Mouse (Mus musculus) midbrain, embryonic 14.5 days (tissue): ENCODE measurements at regions not wholly inside any gene's neighbourhood (a gene's known extent, or its start where the extent isn't known, plus 50 kb on each side); places are given as distances from the start of the nearest gene placed in this dataset.
A peak's percentile ranks its signal among the peaks of the same experiment; 100 is the strongest.

Experiments
- ATAC-seq: fragments of 200-750 bp; cut with Nextera tagmentation; 2 replicates; pipeline ENCODE4 v1.8.0; 2017; ENCODE audit warnings: moderate number of reproducible peaks, moderate library complexity; ENCODE audit not compliant: low FRiP score, low TSS enrichment
- DNase-seq: peaks from one replicate; pipeline ENCODE4 v3.0.0-alpha.2; 2015
- H3K27ac ChIP-seq: fragments of 300-500 bp; sonication (generic); replicated peaks from 2 replicates; pipeline ENCODE4 v1.5.1; 2014; ENCODE audit warnings: mild to moderate bottlenecking, low read depth, low read length, moderate library complexity
- H3K27me3 ChIP-seq: fragments of 300-500 bp; sonication (generic); 2 replicates; pipeline ENCODE4 v1.6.1; 2014; ENCODE audit warnings: low read length, control low read depth, mixed read lengths; ENCODE audit not compliant: control insufficient read depth, insufficient read depth
- H3K36me3 ChIP-seq: fragments of 300-500 bp; sonication (generic); 2 replicates; pipeline ENCODE4 v1.6.1; 2014; ENCODE audit warnings: low read length, control low read depth; ENCODE audit not compliant: control insufficient read depth, insufficient read depth
- H3K4me1 ChIP-seq: fragments of 300-500 bp; sonication (generic); 2 replicates; pipeline ENCODE4 v1.6.1; 2014; ENCODE audit warnings: mild to moderate bottlenecking, antibody characterized with exemption, low read length, control low read depth; ENCODE audit not compliant: control insufficient read depth, insufficient read depth
- H3K4me2 ChIP-seq: fragments of 300-500 bp; sonication (generic); 2 replicates; pipeline ENCODE4 v1.6.1; 2014; ENCODE audit warnings: mild to moderate bottlenecking, low read length, moderate library complexity
- H3K4me3 ChIP-seq: fragments of 300-500 bp; sonication (generic); replicated peaks from 2 replicates; pipeline ENCODE4 v1.5.1; 2014; ENCODE audit warnings: low read depth, low read length
- H3K9ac ChIP-seq: fragments of 300-500 bp; sonication (generic); replicated peaks from 2 replicates; pipeline ENCODE4 v1.6.1; 2014; ENCODE audit warnings: mild to moderate bottlenecking, low read length, moderate library complexity
- H3K9me3 ChIP-seq: fragments of 300-500 bp; sonication (generic); 2 replicates; pipeline ENCODE4 v1.6.1; 2016; ENCODE audit warnings: low read length, control low read depth, mixed read lengths; ENCODE audit not compliant: control insufficient read depth
- WGBS: fragments of 180-500 bp; shearing (Covaris S2); extraction: QIAGEN DNeasy Blood & Tissue Kit; methylation state at CpG from one replicate; pipeline ENCODE4 v1.1.7; 2014; 5-methylcytosine and 5-hydroxymethylcytosine counted together

DNA sequence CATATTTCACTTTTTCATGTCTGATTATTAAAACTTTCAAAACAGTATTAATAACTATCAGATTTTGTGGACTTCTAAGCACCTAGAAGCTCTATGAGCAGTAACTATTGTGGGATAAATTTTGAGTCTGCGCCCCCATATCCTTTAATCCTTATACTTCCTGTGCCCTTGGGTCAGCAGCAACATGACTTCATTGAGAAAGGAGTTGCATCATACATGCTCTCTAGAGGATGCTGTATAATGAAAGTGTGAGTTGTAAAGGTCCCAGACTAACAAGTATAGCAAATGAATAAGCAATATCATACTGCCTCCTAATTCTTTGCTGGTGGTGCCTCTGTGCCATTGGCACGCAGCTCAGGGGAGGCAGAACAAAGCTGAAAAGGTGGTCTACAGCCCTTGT is 404.6 kb downstream of the 4930474N05Rik start:
- 83% methylated on average over 2 of the region's 2 CpGs for WGBS
- no peaks in the 10 kb centered on the region for H3K9me3 ChIP-seq
- ATAC-seq, result no peak
- no peaks in the 10 kb centered on the region for H3K36me3 ChIP-seq
- no peak overlapping the region for H3K9ac ChIP-seq
- H3K27me3 ChIP-seq, result no peaks in the 10 kb centered on the region
- H3K4me2 ChIP-seq, result no peak overlapping the region
- no peak for DNase-seq
- no peak overlapping the region for H3K4me3 ChIP-seq
- no peaks in the 10 kb centered on the region for H3K4me1 ChIP-seq
- no peak overlapping the region for H3K27ac ChIP-seq

DNA sequence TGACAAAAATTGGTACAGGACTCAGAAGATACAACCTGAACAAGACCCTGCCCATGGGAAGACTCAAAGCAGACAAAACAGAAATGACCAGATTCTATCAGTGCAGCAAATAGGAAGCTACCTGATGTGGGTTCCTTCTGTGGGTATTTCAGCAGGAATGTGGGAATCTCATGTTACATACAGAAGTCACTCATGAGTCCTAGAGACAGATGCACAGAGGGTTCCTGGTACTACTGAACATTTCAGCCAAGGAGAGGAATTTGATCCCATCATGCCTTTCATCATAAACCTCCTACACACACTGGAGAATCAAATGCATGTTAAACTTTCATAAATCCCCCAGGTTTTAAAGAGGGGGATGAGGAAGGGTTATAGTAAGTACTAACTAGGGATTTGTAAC is 390.8 kb downstream of the 4930474N05Rik start:
- no peak overlapping the region for H3K4me3 ChIP-seq
- H3K4me1 ChIP-seq, result no peaks in the 10 kb centered on the region
- H3K36me3 ChIP-seq, result no peaks in the 10 kb centered on the region
- no peaks in the 10 kb centered on the region for H3K9me3 ChIP-seq
- H3K9ac ChIP-seq, result no peak overlapping the region
- H3K27ac ChIP-seq, result no peak overlapping the region
- no peak for ATAC-seq
- no peak for DNase-seq
- no peaks in the 10 kb centered on the region for H3K27me3 ChIP-seq
- no peak overlapping the region for H3K4me2 ChIP-seq

DNA sequence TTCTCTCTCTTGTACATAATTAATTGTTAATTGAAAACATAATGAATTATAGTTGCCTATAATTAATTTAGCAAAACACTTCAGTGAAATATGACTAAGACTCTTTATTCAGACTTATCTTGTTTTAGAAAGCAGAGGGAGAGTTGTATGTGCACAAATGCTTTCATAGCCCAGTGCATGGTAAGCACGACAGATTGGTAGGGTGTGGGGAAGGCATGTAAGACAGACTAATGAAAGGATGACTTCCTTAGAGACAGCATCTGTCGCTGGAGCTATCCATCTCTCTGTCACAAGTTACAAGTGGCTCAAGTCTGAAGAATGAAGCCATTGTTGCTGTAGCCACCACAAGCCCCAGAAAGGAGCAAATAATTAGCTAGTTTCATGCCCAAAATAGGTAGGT is 376.9 kb downstream of the 4930474N05Rik start:
- H3K9me3 ChIP-seq, result no peaks in the 10 kb centered on the region; the same call in 1 of the 2 replicates
- no peaks in the 10 kb centered on the region for H3K4me1 ChIP-seq
- H3K27me3 ChIP-seq, result no peaks in the 10 kb centered on the region
- DNase-seq (no peak), ATAC-seq (no peak)
- 72% methylated on average over 2 of the region's 2 CpGs for WGBS
- H3K27ac ChIP-seq, result no peak overlapping the region
- H3K4me2 ChIP-seq, result no peak overlapping the region
- no peak overlapping the region for H3K9ac ChIP-seq
- H3K4me3 ChIP-seq, result no peak overlapping the region
- H3K36me3 ChIP-seq, result no peaks in the 10 kb centered on the region

DNA sequence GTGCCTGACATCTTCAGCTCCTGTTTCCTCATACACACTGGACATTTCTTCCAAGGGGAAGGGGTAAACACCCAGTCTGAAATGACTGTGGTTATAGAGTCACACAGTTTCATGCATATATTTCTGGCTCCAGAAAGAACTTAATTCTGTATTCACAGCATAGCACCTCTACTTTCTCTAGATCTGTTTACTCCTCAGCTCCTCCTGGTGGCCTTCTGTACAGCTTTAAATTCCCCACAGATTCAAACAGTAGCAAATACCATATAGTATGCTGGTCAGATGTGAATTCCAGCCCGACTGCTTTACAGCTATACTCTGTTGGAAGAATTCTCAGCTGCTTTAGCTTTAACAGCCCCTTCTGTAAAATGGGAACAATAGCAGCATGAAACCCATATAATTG is 375.6 kb downstream of the 4930474N05Rik start:
- Histone ChIP-seq H3K9ac (no peak overlapping the region), H3K27ac (no peak overlapping the region), H3K4me2 (no peak overlapping the region), H3K4me3 (no peak overlapping the region), H3K36me3 (no peaks in the 10 kb centered on the region), H3K27me3 (no peaks in the 10 kb centered on the region), H3K4me1 (no peaks in the 10 kb centered on the region), H3K9me3 (no peaks in the 10 kb centered on the region; the same call in 1 of the 2 replicates)
- DNase-seq, result no peak
- 78% methylated on average over 1 of the region's 1 CpGs for WGBS
- no peak for ATAC-seq

DNA sequence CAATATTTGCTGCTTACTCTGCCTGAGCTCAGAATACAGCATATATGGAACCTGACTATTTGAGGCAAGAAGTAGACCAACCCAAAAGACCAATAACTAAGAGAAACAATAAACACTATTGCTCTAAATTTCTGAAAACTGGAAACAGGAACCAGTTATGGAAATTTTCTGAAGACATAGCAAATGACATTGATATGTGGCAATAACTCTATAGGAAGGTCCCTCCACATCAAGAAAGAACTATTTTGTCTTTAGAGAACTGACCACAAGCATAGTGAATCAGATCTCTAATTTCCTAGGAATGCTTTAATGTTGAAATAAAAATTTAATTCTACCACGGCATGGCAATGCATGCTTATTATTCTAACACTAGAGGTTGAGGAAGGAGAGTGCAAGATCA is 358.3 kb downstream of the 4930474N05Rik start:
- Histone ChIP-seq H3K4me3 (no peak overlapping the region), H3K36me3 (no peaks in the 10 kb centered on the region), H3K9ac (no peak overlapping the region), H3K4me2 (no peak overlapping the region), H3K27me3 (no peaks in the 10 kb centered on the region), H3K4me1 (no peaks in the 10 kb centered on the region), H3K27ac (no peak overlapping the region), H3K9me3 (no peaks in the 10 kb centered on the region)
- DNase-seq, result no peak
- WGBS, result 79% methylated on average over 1 of the region's 1 CpGs
- no peak for ATAC-seq

DNA sequence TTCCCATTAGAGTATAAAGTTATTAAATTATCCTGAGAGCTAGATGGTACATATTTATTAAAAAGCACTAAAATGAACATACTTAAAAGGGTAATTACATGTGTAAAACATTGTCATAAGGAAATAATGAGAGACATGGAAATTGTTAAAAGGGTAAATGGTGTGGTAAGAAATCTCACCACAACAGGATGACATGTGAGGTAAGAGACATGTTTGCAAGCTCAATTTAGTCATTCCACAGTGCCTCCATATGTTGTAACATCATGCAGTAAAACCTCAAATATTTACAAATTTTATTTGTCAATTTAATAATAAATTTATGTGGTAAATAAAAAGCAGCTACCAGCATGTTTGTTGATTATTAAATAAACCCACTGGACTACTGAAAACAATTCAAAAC is 355.4 kb downstream of the 4930474N05Rik start:
- DNase-seq, result no peak
- H3K27ac ChIP-seq, result no peak overlapping the region
- H3K4me1 ChIP-seq, result no peaks in the 10 kb centered on the region
- no peaks in the 10 kb centered on the region for H3K36me3 ChIP-seq
- H3K9me3 ChIP-seq, result no peaks in the 10 kb centered on the region
- no peak overlapping the region for H3K4me2 ChIP-seq
- ATAC-seq, result no peak
- no peaks in the 10 kb centered on the region for H3K27me3 ChIP-seq
- no peak overlapping the region for H3K9ac ChIP-seq
- H3K4me3 ChIP-seq, result no peak overlapping the region

DNA sequence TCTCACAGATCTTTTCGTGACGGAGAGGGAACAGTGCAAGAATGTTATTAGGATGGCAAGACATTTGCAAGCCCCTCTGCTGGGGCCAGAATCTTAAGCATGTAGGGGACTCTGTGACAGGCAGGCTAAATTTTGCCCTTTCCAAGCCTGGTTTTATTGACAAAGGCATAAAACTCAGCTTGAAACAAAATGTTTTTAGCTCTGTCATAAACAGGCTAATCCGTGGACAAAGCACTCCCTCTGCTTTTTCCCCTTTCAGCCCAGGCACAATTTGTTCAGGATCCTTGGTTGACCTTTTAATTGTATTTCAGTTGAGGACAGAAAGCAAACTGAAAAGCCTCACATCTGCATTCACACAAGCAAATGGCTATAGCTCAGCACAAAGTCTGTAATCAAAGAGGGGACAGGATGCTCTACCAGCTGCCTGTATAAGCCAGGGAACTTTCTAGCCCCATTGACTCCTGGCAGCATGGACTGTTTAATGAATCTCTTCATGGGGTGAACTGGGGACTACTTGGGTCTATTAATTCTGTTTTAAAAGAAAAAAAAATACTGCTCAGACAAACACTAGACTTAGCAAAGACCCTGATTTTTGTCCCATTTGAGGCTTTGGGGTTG is 320.0 kb downstream of the 4930474N05Rik start:
- 17% methylated on average over 3 of the region's 3 CpGs for WGBS
- DNase-seq (peak; percentile 7), ATAC-seq (no peak)
- no peaks in the 10 kb centered on the region; the same call in 1 of the 2 replicates for H3K4me1 ChIP-seq
- H3K4me3 ChIP-seq, result no peak overlapping the region
- H3K9me3 ChIP-seq, result no peaks in the 10 kb centered on the region; the same call in 1 of the 2 replicates
- H3K9ac ChIP-seq, result no peak overlapping the region
- H3K27ac ChIP-seq, result no peak overlapping the region
- no peaks in the 10 kb centered on the region for H3K27me3 ChIP-seq
- H3K4me2 ChIP-seq, result no peak overlapping the region
- H3K36me3 ChIP-seq, result no peaks in the 10 kb centered on the region

DNA sequence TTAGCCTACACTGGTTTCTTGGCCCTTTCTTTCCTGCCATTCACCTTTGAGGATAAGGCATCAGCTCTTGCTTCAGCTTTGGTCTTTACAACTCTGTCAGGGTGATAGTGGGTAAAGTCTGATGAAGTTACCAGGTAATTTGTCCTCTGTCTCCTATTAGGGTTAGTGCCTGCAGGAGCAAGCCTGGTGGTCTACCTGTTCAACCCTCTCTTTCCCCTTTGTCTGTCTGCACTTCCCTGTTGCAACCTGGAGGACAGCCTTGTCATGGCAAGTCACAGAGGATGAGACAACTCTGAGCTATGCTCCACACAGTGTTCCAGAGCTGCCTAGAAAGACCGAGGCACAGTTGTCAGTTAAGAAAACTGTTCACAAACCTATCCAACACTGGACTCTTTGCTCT is 319.5 kb downstream of the 4930474N05Rik start:
- no peaks in the 10 kb centered on the region for H3K27me3 ChIP-seq
- no peak overlapping the region for H3K27ac ChIP-seq
- ATAC-seq (no peak), DNase-seq (no peak)
- H3K9ac ChIP-seq, result no peak overlapping the region
- H3K9me3 ChIP-seq, result no peaks in the 10 kb centered on the region; the same call in 1 of the 2 replicates
- H3K4me1 ChIP-seq, result no peaks in the 10 kb centered on the region; the same call in 1 of the 2 replicates
- no peak overlapping the region for H3K4me3 ChIP-seq
- WGBS, result 59% methylated on average over 1 of the region's 1 CpGs
- H3K4me2 ChIP-seq, result no peak overlapping the region
- H3K36me3 ChIP-seq, result no peaks in the 10 kb centered on the region
